Mouse (Mus musculus): ENCODE measurements at regions not wholly inside any gene's neighbourhood (a gene's known extent, or its start where the extent isn't known, plus 50 kb on each side); places are given as distances from the start of the nearest gene placed in this dataset.
A peak's percentile ranks its signal among the peaks of the same experiment; 100 is the strongest.

- no peak for TF ChIP-seq CTCF (conservative IDR thresholded peaks at IDR 0.05)
- H3K4me3 ChIP-seq, result no peak overlapping the region
- DNase-seq (ENCODE audit: low spot score in 2 of 2), result no peak
- H3K27ac ChIP-seq, result no peak overlapping the region
These were observed 416.1 kb downstream of the Efna5 start for GRCm38 (mm10) chr17:62464994-62465393.

GRCm38 (mm10) chr17:62464228-62464627 lies 416.9 kb downstream of the Efna5 start:
- Histone ChIP-seq H3K4me3 (no peak overlapping the region), H3K27ac (no peak overlapping the region)
- no peak for TF ChIP-seq CTCF (conservative IDR thresholded peaks at IDR 0.05)
- no peak for DNase-seq (ENCODE audit: low spot score in 2 of 2)

GRCm38 (mm10) chr17:62461304-62462245 lies 419.5 kb downstream of the Efna5 start:
- Histone ChIP-seq H3K4me3 (no peak overlapping the region), H3K27ac (no peak overlapping the region)
- DNase-seq (ENCODE audit: low spot score in 2 of 2), result peak in 1 of 2 experiments; percentile 1
- TF ChIP-seq CTCF (conservative IDR thresholded peaks at IDR 0.05), result no peak

GRCm38 (mm10) chr17:62458964-62459363 lies 422.2 kb downstream of the Efna5 start:
- peak; percentile 79 for TF ChIP-seq CTCF (conservative IDR thresholded peaks at IDR 0.05)
- Histone ChIP-seq H3K27ac (no peak overlapping the region), H3K4me3 (no peak overlapping the region)
- DNase-seq (ENCODE audit: low spot score in 2 of 2), result peak; percentile 25 to 64

- TF ChIP-seq CTCF (conservative IDR thresholded peaks at IDR 0.05), result no peak
- Histone ChIP-seq H3K27ac (no peak overlapping the region), H3K4me3 (no peak overlapping the region)
- DNase-seq (ENCODE audit: low spot score in 2 of 2), result no peak
These were observed 443.1 kb downstream of the Efna5 start for GRCm38 (mm10) chr17:62438045-62438444.

GRCm38 (mm10) chr17:62436044-62436443 lies 445.1 kb downstream of the Efna5 start:
- no peak overlapping the region for H3K27ac ChIP-seq
- H3K4me3 ChIP-seq, result no peak overlapping the region
- no peak for TF ChIP-seq CTCF (conservative IDR thresholded peaks at IDR 0.05)
- DNase-seq (ENCODE audit: low spot score in 2 of 2), result no peak

GRCm38 (mm10) chr17:62423476-62424385 lies 457.4 kb downstream of the Efna5 start:
- DNase-seq (ENCODE audit: low spot score in 2 of 2), result no peak
- no peak overlapping the region for H3K27ac ChIP-seq
- TF ChIP-seq CTCF (conservative IDR thresholded peaks at IDR 0.05), result no peak
- H3K4me3 ChIP-seq, result no peak overlapping the region

GRCm38 (mm10) chr17:62417584-62417983 lies 463.5 kb downstream of the Efna5 start:
- H3K27ac ChIP-seq, result no peak overlapping the region
- TF ChIP-seq CTCF (conservative IDR thresholded peaks at IDR 0.05), result no peak

GRCm38 (mm10) chr17:62415152-62415551 lies 466.0 kb downstream of the Efna5 start:
- no peak overlapping the region; the same call in 1 of the 2 replicates for H3K27ac ChIP-seq
- H3K4me3 ChIP-seq, result no peak overlapping the region
- TF ChIP-seq CTCF (conservative IDR thresholded peaks at IDR 0.05), result no peak
- DNase-seq (ENCODE audit: low spot score in 2 of 2), result peak; percentile 32 to 41

More at GRCm38 (mm10) chr17:62417584-62417983, 463.5 kb downstream of the Efna5 start:
- DNase-seq (ENCODE audit: low spot score in 2 of 2), result no peak
- no peak overlapping the region for H3K4me3 ChIP-seq

- Histone ChIP-seq H3K4me3 (no peak overlapping the region), H3K27ac (no peak overlapping the region)
- TF ChIP-seq CTCF (conservative IDR thresholded peaks at IDR 0.05), result no peak
- no peak for DNase-seq (ENCODE audit: low spot score in 2 of 2)
These were observed 468.4 kb downstream of the Efna5 start for GRCm38 (mm10) chr17:62412666-62413180.

- Histone ChIP-seq H3K27ac (no peak overlapping the region), H3K4me3 (no peak overlapping the region)
- TF ChIP-seq CTCF (conservative IDR thresholded peaks at IDR 0.05), result no peak
- no peak for DNase-seq (ENCODE audit: low spot score in 2 of 2)
These were observed 477.4 kb downstream of the Efna5 start for GRCm38 (mm10) chr17:62403739-62404138.

- no peak for DNase-seq (ENCODE audit: low spot score in 2 of 2)
- Histone ChIP-seq H3K4me3 (no peak overlapping the region), H3K27ac (no peak overlapping the region)
- no peak for TF ChIP-seq CTCF (conservative IDR thresholded peaks at IDR 0.05)
These were observed 487.6 kb downstream of the Efna5 start for GRCm38 (mm10) chr17:62393355-62394006.
